ENCODE assay signal across 11 mouse cellular contexts in the genomic region with DNA sequence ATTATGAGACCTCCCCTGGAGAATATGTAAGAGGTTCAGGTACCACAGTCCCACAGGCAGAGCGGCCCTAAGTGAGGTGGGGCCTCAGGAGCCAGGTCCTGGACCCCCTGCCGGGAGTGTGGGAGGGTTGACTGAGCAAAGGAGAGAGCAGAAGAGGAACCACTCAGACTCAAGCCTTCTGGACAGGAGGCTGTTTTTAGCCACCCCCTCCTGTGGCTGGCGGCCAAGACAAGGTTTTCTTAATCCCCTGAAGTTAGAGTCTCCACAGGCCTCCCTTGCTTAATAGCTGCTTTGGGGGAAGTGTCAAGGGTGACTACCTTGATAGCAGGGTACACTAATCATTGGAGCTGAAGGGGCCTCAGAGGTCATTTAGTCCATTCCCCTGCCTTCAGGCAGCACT. TPM values are rescaled to one million over a fixed set of nuclear protein-coding genes. Genes with fewer than 3 reads are reported as not detected.
DNase-seq lines count a peak whose midpoint lies in the region; ATAC-seq and TF ChIP-seq lines count a peak whose summit lies in the region.
"Had no signal": no experiment of that assay in that cellular context is flagged by ENCODE, and none has a peak within 500 bp of the region (broad histone marks: within the 10 kb centered on the region; RNA-seq: fewer than 3 reads in every experiment).

No protein-coding gene starts in this region.

- no peaks in the 10 kb centered on the region for H3K36me3 ChIP-seq in heart, embryonic 12.5 days
- no peaks in the 10 kb centered on the region for H3K36me3 ChIP-seq in limb, embryonic 14.5 days (ENCODE audit: control insufficient read depth, insufficient read depth, low read length)
- H3K36me3 ChIP-seq in intestine, postnatal 0 days (ENCODE audit: control insufficient read depth, insufficient read depth): no peaks in the 10 kb centered on the region
- H3K36me3 ChIP-seq: neural tube, embryonic 12.5 days had no signal

- WGBS in heart, embryonic 12.5 days: 20% methylated on average over 3 of the region's 3 CpGs
- 55% methylated on average over 3 of the region's 3 CpGs for WGBS in lung, adult 2 months
- 19% methylated on average over 3 of the region's 3 CpGs for WGBS in limb, embryonic 14.5 days
- 54% methylated on average over 3 of the region's 3 CpGs for WGBS in intestine, postnatal 0 days

- H3K9me3 ChIP-seq in heart, embryonic 12.5 days (replicated peaks): no peaks in the 10 kb centered on the region
- H3K9me3 ChIP-seq in limb, embryonic 14.5 days (ENCODE audit: control insufficient read depth, low read length): no peaks in the 10 kb centered on the region
- H3K9me3 ChIP-seq in intestine, postnatal 0 days (ENCODE audit: control insufficient read depth): no peaks in the 10 kb centered on the region
- H3K9me3 ChIP-seq: neural tube, embryonic 12.5 days had no signal

- 0 out of 2 replicates have a peak overlapping the region, but pooled peaks have one; percentile 31 for H3K9ac ChIP-seq in heart, embryonic 12.5 days
- no peak overlapping the region for H3K9ac ChIP-seq in limb, embryonic 14.5 days (ENCODE audit: low read depth, low read length, severe bottlenecking)
- no peak overlapping the region for H3K9ac ChIP-seq in intestine, postnatal 0 days (ENCODE audit: low read depth, low read length)
- H3K9ac ChIP-seq: neural tube, embryonic 12.5 days had no signal

- no peak for DNase-seq in heart, adult 18-20 months
- peak; percentile 59 to 68 for DNase-seq in lung, postnatal 4 days
- no peak for DNase-seq in lung, adult 2 months
- DNase-seq in ZHBTc4 (ENCODE audit: low read depth, low spot score): peak; percentile 65
- no peak for DNase-seq in limb, embryonic 14.5 days (ENCODE audit: low spot score)
- no peak for DNase-seq in urinary bladder, postnatal 14 days (ENCODE audit: low spot score)
- DNase-seq: heart, postnatal 4 days; thymus, postnatal 36 days had no signal

- no peak for ATAC-seq in heart, embryonic 12.5 days (ENCODE audit: insufficient number of reproducible peaks, low FRiP score)
- ATAC-seq in limb, embryonic 14.5 days (ENCODE audit: low FRiP score, low read depth): no peak
- no peak for ATAC-seq in intestine, postnatal 0 days

- peaks cover 32% of the 10 kb centered on the region for H3K4me1 ChIP-seq in heart, embryonic 12.5 days (replicated peaks)
- peaks cover 5% of the 10 kb centered on the region for H3K4me1 ChIP-seq in lung, adult 2 months (ENCODE audit: control insufficient read depth, insufficient read depth, low read length)
- H3K4me1 ChIP-seq in limb, embryonic 14.5 days (ENCODE audit: control insufficient read depth, insufficient read depth, low read length): peaks cover 28% of the 10 kb centered on the region
- H3K4me1 ChIP-seq in intestine, postnatal 0 days (replicated peaks; ENCODE audit: control insufficient read depth, insufficient read depth, low read length): peaks cover 8% of the 10 kb centered on the region

- 0 out of 2 replicates have a peak overlapping the region, but pooled peaks have one; percentile 14 for H3K27ac ChIP-seq in heart, embryonic 12.5 days (ENCODE audit: poor library complexity, severe bottlenecking)
- 0 out of 2 replicates have a peak overlapping the region, but pooled peaks have one; percentile 5 for H3K27ac ChIP-seq in limb, embryonic 14.5 days (replicated peaks; ENCODE audit: low read depth, low read length)
- H3K27ac ChIP-seq in intestine, postnatal 0 days (ENCODE audit: low read depth, low read length): no peak overlapping the region
- H3K27ac ChIP-seq: neural tube, embryonic 12.5 days had no signal

- no peak overlapping the region for H3K4me3 ChIP-seq in heart, embryonic 12.5 days
- H3K4me3 ChIP-seq in lung, adult 2 months (replicated peaks; ENCODE audit: extremely low read depth, low read depth, low read length): no peak overlapping the region
- no peak overlapping the region for H3K4me3 ChIP-seq in limb, embryonic 14.5 days (replicated peaks; ENCODE audit: low read length)
- H3K4me3 ChIP-seq in intestine, postnatal 0 days (ENCODE audit: low read depth, low read length): no peak overlapping the region
- H3K4me3 ChIP-seq: neural tube, embryonic 12.5 days had no signal

- TF ChIP-seq CTCF in lung, adult 2 months (IDR thresholded peaks at IDR 0.05; ENCODE audit: insufficient read depth, low read length): no peak
- TF ChIP-seq CTCF in intestine, postnatal 0 days (IDR thresholded peaks at IDR 0.05; ENCODE audit: low read depth): no peak

- no peaks in the 10 kb centered on the region for H3K27me3 ChIP-seq in heart, embryonic 12.5 days (replicated peaks)
- no peaks in the 10 kb centered on the region for H3K27me3 ChIP-seq in limb, embryonic 14.5 days (ENCODE audit: control insufficient read depth, insufficient read depth, low read length)
- H3K27me3 ChIP-seq in intestine, postnatal 0 days (replicated peaks; ENCODE audit: control insufficient read depth, insufficient read depth, low read length): no peaks in the 10 kb centered on the region
- H3K27me3 ChIP-seq: neural tube, embryonic 12.5 days had no signal

- no peak overlapping the region for H3K4me2 ChIP-seq in heart, embryonic 12.5 days
- no peak overlapping the region for H3K4me2 ChIP-seq in limb, embryonic 14.5 days (replicated peaks; ENCODE audit: low read depth, low read length, severe bottlenecking)
- H3K4me2 ChIP-seq in intestine, postnatal 0 days (replicated peaks; ENCODE audit: low read depth): no peak overlapping the region
- H3K4me2 ChIP-seq: neural tube, embryonic 12.5 days had no signal

- TF ChIP-seq POLR2A in lung, adult 2 months (IDR thresholded peaks at IDR 0.05; ENCODE audit: borderline replicate concordance, extremely low read depth, low read depth, low read length): no peak
- no peak for TF ChIP-seq POLR2A in limb, embryonic 14.5 days (IDR thresholded peaks at IDR 0.05; ENCODE audit: borderline replicate concordance, extremely low read depth, insufficient read depth, insufficient read length)

RNA-seq across cellular contexts. Expression of a gene that starts 27.3 kb away (rescaled TPM):
- 23.9 and 25.7 TPM in 2 replicates for polyA plus RNA-seq in heart, embryonic 12.5 days (2016; fragmentation: Nextera tagmentation; extraction: Ambion mirVana)
- 100 to 1,000 TPM; 158 to 190 TPM for total RNA-seq in heart, adult 18-20 months (2021)
- 32.6 and 53.4 TPM in 2 replicates for polyA plus RNA-seq in lung, adult 2 months (2012; rRNA removed)
- polyA plus RNA-seq in limb, embryonic 14.5 days (2012; rRNA removed): 117 and 138 TPM in 2 replicates
- 8.5 and 8.6 TPM in 2 replicates for polyA plus RNA-seq in limb, embryonic 14.5 days (2014; fragmentation: Nextera tagmentation; extraction: Ambion mirVana)
- 11.5 and 17.8 TPM in 2 replicates for polyA plus RNA-seq in intestine, postnatal 0 days (2015; fragmentation: Nextera tagmentation; extraction: Ambion mirVana)

RNA-seq across cellular contexts. Expression of a gene that starts 44.9 kb away (rescaled TPM):
- polyA plus RNA-seq in heart, embryonic 12.5 days (2016; fragmentation: Nextera tagmentation; extraction: Ambion mirVana): 31.4 and 32.8 TPM in 2 replicates
- 10 to 100 TPM; 38.6 to 42.3 TPM for total RNA-seq in heart, adult 18-20 months (2021)
- polyA plus RNA-seq in lung, adult 2 months (2012; rRNA removed): 49.5 and 57.2 TPM in 2 replicates
- polyA plus RNA-seq in limb, embryonic 14.5 days (2012; rRNA removed): 34.1 and 37.1 TPM in 2 replicates
- polyA plus RNA-seq in limb, embryonic 14.5 days (2014; fragmentation: Nextera tagmentation; extraction: Ambion mirVana): 26.0 and 26.3 TPM in 2 replicates
- polyA plus RNA-seq in intestine, postnatal 0 days (2015; fragmentation: Nextera tagmentation; extraction: Ambion mirVana): 25.6 and 27.4 TPM in 2 replicates

Comparison
In these comparisons a context has a peak if more than half of its experiments do, and no peak if none do; other contexts are left out.
1. DNase-seq: peak in lung, postnatal 4 days (2 of 2) and ZHBTc4 (single experiment); none in heart, adult 18-20 months (0 of 2), lung, adult 2 months (single experiment), limb, embryonic 14.5 days (single experiment) and urinary bladder, postnatal 14 days (single experiment).